Mouse (Mus musculus): ENCODE data around the gene Prkca. TPM values are rescaled to one million over a fixed set of nuclear protein-coding genes. Genes with fewer than 3 reads are reported as not detected.
A peak's percentile ranks its signal among the peaks of the same experiment; 100 is the strongest.

Gene Prkca
- polyA plus RNA-seq, 1 experiment = 18.1 TPM

- TF ChIP-seq MYOD1 (IDR thresholded peaks at IDR 0.05; ENCODE audit: control insufficient read depth, insufficient read length, low read depth) (no peak), CTCF (IDR thresholded peaks at IDR 0.05; ENCODE audit: control insufficient read depth, insufficient read depth, insufficient read length) (peak; percentile 73), MAX (IDR thresholded peaks at IDR 0.05) (peak; percentile 27)
- Histone ChIP-seq H3K27me3 (ENCODE audit: control insufficient read depth, insufficient read depth, insufficient read length) (no peaks in the 10 kb centered on the region), H3K79me3 (ENCODE audit: low read depth) (no peaks in the 10 kb centered on the region), H3K4me3 (ENCODE audit: insufficient read depth, poor library complexity, severe bottlenecking) (no peak overlapping the region), H3K36me3 (ENCODE audit: control insufficient read depth, insufficient read depth) (no peaks in the 10 kb centered on the region), H3K79me2 (ENCODE audit: control insufficient read depth, insufficient read depth) (no peaks in the 10 kb centered on the region), H3ac (ENCODE audit: control insufficient read depth, insufficient read length, low read depth) (no peak overlapping the region)
Observed at GRCm38 (mm10) chr11:108377680-108378362, 34.1 kb upstream of the Prkca start.

- TF ChIP-seq USF1 (IDR thresholded peaks at IDR 0.05; ENCODE audit: low read depth) (no peak), CEBPB (IDR thresholded peaks at IDR 0.05; ENCODE audit: low read depth) (no peak), MAX (IDR thresholded peaks at IDR 0.05) (no peak), MYOD1 (IDR thresholded peaks at IDR 0.05; ENCODE audit: control insufficient read depth, insufficient read length, low read depth) (no peak), FOSL1 (IDR thresholded peaks at IDR 0.05; ENCODE audit: insufficient read depth, low read length, poor library complexity, severe bottlenecking) (no peak), CTCF (IDR thresholded peaks at IDR 0.05; ENCODE audit: control insufficient read depth, insufficient read depth, insufficient read length) (no peak), MYOG (IDR thresholded peaks at IDR 0.05; ENCODE audit: control insufficient read depth, extremely low read depth, insufficient read length) (no peak)
- no peaks in the 10 kb centered on the region for H3K36me3 ChIP-seq (ENCODE audit: control insufficient read depth, insufficient read depth)
- H3K79me2 ChIP-seq (ENCODE audit: control insufficient read depth, insufficient read depth) = no peaks in the 10 kb centered on the region
- H3K27me3 ChIP-seq (ENCODE audit: control insufficient read depth, insufficient read depth, insufficient read length) = no peaks in the 10 kb centered on the region
- H3ac ChIP-seq (ENCODE audit: control insufficient read depth, insufficient read length, low read depth) = no peak overlapping the region
- H3K79me3 ChIP-seq (ENCODE audit: low read depth) = no peaks in the 10 kb centered on the region
- H3K4me3 ChIP-seq (ENCODE audit: insufficient read depth, poor library complexity, severe bottlenecking) = no peak overlapping the region
Observed at GRCm38 (mm10) chr11:108376815-108377214, 33.1 kb upstream of the Prkca start.

- Histone ChIP-seq H3ac (ENCODE audit: control insufficient read depth, insufficient read length, low read depth) (no peak overlapping the region), H3K79me2 (ENCODE audit: control insufficient read depth, insufficient read depth) (no peaks in the 10 kb centered on the region), H3K36me3 (ENCODE audit: control insufficient read depth, insufficient read depth) (no peaks in the 10 kb centered on the region), H3K4me3 (ENCODE audit: insufficient read depth, poor library complexity, severe bottlenecking) (no peak overlapping the region), H3K27me3 (ENCODE audit: control insufficient read depth, insufficient read depth, insufficient read length) (no peaks in the 10 kb centered on the region), H3K79me3 (ENCODE audit: low read depth) (no peaks in the 10 kb centered on the region)
- TF ChIP-seq CEBPB (IDR thresholded peaks at IDR 0.05; ENCODE audit: low read depth) (no peak), CTCF (IDR thresholded peaks at IDR 0.05; ENCODE audit: control insufficient read depth, insufficient read depth, insufficient read length) (no peak), MYOG (IDR thresholded peaks at IDR 0.05; ENCODE audit: control insufficient read depth, extremely low read depth, insufficient read length) (no peak), MYOD1 (IDR thresholded peaks at IDR 0.05; ENCODE audit: control insufficient read depth, insufficient read length, low read depth) (no peak), MAX (IDR thresholded peaks at IDR 0.05) (no peak), FOSL1 (IDR thresholded peaks at IDR 0.05; ENCODE audit: insufficient read depth, low read length, poor library complexity, severe bottlenecking) (no peak), USF1 (IDR thresholded peaks at IDR 0.05; ENCODE audit: low read depth) (no peak)
Observed at GRCm38 (mm10) chr11:108367046-108367445, 23.3 kb upstream of the Prkca start.

- Histone ChIP-seq H3K79me2 (ENCODE audit: control insufficient read depth, insufficient read depth) (no peaks in the 10 kb centered on the region), H3K79me3 (ENCODE audit: low read depth) (no peaks in the 10 kb centered on the region), H3K27me3 (ENCODE audit: control insufficient read depth, insufficient read depth, insufficient read length) (no peaks in the 10 kb centered on the region), H3ac (ENCODE audit: control insufficient read depth, insufficient read length, low read depth) (no peak overlapping the region), H3K4me3 (ENCODE audit: insufficient read depth, poor library complexity, severe bottlenecking) (no peak overlapping the region), H3K36me3 (ENCODE audit: control insufficient read depth, insufficient read depth) (no peaks in the 10 kb centered on the region)
- TF ChIP-seq CEBPB (IDR thresholded peaks at IDR 0.05; ENCODE audit: low read depth) (no peak), MAX (IDR thresholded peaks at IDR 0.05) (peak; percentile 77), MYOG (IDR thresholded peaks at IDR 0.05; ENCODE audit: control insufficient read depth, extremely low read depth, insufficient read length) (no peak), MYOD1 (IDR thresholded peaks at IDR 0.05; ENCODE audit: control insufficient read depth, insufficient read length, low read depth) (no peak)
Observed at GRCm38 (mm10) chr11:108365600-108365999, 21.9 kb upstream of the Prkca start.

- H3K79me2 ChIP-seq (ENCODE audit: control insufficient read depth, insufficient read depth) = no peaks in the 10 kb centered on the region
- H3ac ChIP-seq (ENCODE audit: control insufficient read depth, insufficient read length, low read depth) = peak overlapping the region; percentile 52
- H3K79me3 ChIP-seq (ENCODE audit: low read depth) = no peaks in the 10 kb centered on the region
- no peaks in the 10 kb centered on the region for H3K27me3 ChIP-seq (ENCODE audit: control insufficient read depth, insufficient read depth, insufficient read length)
- no peak overlapping the region for H3K4me3 ChIP-seq (ENCODE audit: insufficient read depth, poor library complexity, severe bottlenecking)
- no peaks in the 10 kb centered on the region for H3K36me3 ChIP-seq (ENCODE audit: control insufficient read depth, insufficient read depth)
- peak; percentile 73 for TF ChIP-seq FOSL1 (IDR thresholded peaks at IDR 0.05; ENCODE audit: insufficient read depth, low read length, poor library complexity, severe bottlenecking)
- peak; percentile 72 for TF ChIP-seq MYOD1 (IDR thresholded peaks at IDR 0.05; ENCODE audit: control insufficient read depth, insufficient read length, low read depth)
- no peak for TF ChIP-seq MAX (IDR thresholded peaks at IDR 0.05)
- no peak for TF ChIP-seq MYOG (IDR thresholded peaks at IDR 0.05; ENCODE audit: control insufficient read depth, extremely low read depth, insufficient read length)
- no peak for TF ChIP-seq USF1 (IDR thresholded peaks at IDR 0.05; ENCODE audit: low read depth)
Observed at GRCm38 (mm10) chr11:108364945-108365589, 21.3 kb upstream of the Prkca start.

- no peaks in the 10 kb centered on the region for H3K36me3 ChIP-seq (ENCODE audit: control insufficient read depth, insufficient read depth)
- H3ac ChIP-seq (ENCODE audit: control insufficient read depth, insufficient read length, low read depth) = no peak overlapping the region
- no peaks in the 10 kb centered on the region for H3K79me2 ChIP-seq (ENCODE audit: control insufficient read depth, insufficient read depth)
- H3K4me3 ChIP-seq (ENCODE audit: insufficient read depth, poor library complexity, severe bottlenecking) = no peak overlapping the region
- H3K27me3 ChIP-seq (ENCODE audit: control insufficient read depth, insufficient read depth, insufficient read length) = no peaks in the 10 kb centered on the region
- no peaks in the 10 kb centered on the region for H3K79me3 ChIP-seq (ENCODE audit: low read depth)
- TF ChIP-seq CEBPB (IDR thresholded peaks at IDR 0.05; ENCODE audit: low read depth) = no peak
- no peak for TF ChIP-seq MAX (IDR thresholded peaks at IDR 0.05)
- TF ChIP-seq MYOD1 (IDR thresholded peaks at IDR 0.05; ENCODE audit: control insufficient read depth, insufficient read length, low read depth) = no peak
- no peak for TF ChIP-seq MYOG (IDR thresholded peaks at IDR 0.05; ENCODE audit: control insufficient read depth, extremely low read depth, insufficient read length)
- TF ChIP-seq USF1 (IDR thresholded peaks at IDR 0.05; ENCODE audit: low read depth) = no peak
Observed at GRCm38 (mm10) chr11:108363991-108364390, 20.3 kb upstream of the Prkca start.
